Mouse (Mus musculus): ENCODE results near the gene Spem2. TPM values are rescaled to one million over a fixed set of nuclear protein-coding genes. Genes with fewer than 3 reads are reported as not detected.

The Spem2 gene
- total RNA-seq, 2 experiments from 2014 or later: not detected

- no peak for DNase-seq (ENCODE audit: low spot score in 2 of 2)
- intact Hi-C loops (cut with DNase I): loop anchor here (2.0 to 5.0 kb wide), 3 partner anchors 33 to 74 kb away; partner anchors contain the start of genes Nlgn2, Tmem95 and Zbtb4
Measured at GRCm38 (mm10) chr11:69803328-69803727, 14.9 kb downstream of the Spem2 start.

- peak; percentile 43 to 82 for DNase-seq (ENCODE audit: low spot score in 2 of 2)
- intact Hi-C loops (cut with DNase I): loop anchor here (2.0 to 5.0 kb wide), 3 partner anchors 34 to 75 kb away; partner anchors contain the start of genes Nlgn2, Tmem95 and Zbtb4
Measured at GRCm38 (mm10) chr11:69802648-69803105, 15.6 kb downstream of the Spem2 start.

- no peak for DNase-seq (ENCODE audit: low spot score in 2 of 2)
- intact Hi-C loops (cut with DNase I): loop anchor here (5.0 kb wide), 1 partner anchor 76 kb away; the partner anchor contains the start of gene Tmem95
Measured at GRCm38 (mm10) chr11:69801379-69801977, 16.8 kb downstream of the Spem2 start, which contains the start of gene Fgf11. TSS of gene Fgf11 (minus strand) at chr11:69801857.

GRCm38 (mm10) chr11:69800392-69801197 lies 17.7 kb downstream of the Spem2 start:
- peak; percentile 65 to 74 for DNase-seq (ENCODE audit: low spot score in 2 of 2)
- intact Hi-C loops (cut with DNase I): loop anchor here (5.0 kb wide), 1 partner anchor 77 kb away; the partner anchor contains the start of gene Tmem95

GRCm38 (mm10) chr11:69800138-69800391 lies 18.2 kb downstream of the Spem2 start:
- DNase-seq (ENCODE audit: low spot score in 2 of 2): peak; percentile 59 to 72
- intact Hi-C loops (cut with DNase I): loop anchor here (5.0 kb wide), 1 partner anchor 77 kb away; the partner anchor contains the start of gene Tmem95

GRCm38 (mm10) chr11:69799394-69800137 lies 18.7 kb downstream of the Spem2 start:
- no peak for DNase-seq (ENCODE audit: low spot score in 2 of 2)
- intact Hi-C loops (cut with DNase I): loop anchor here (5.0 kb wide), 1 partner anchor 78 kb away; the partner anchor contains the start of gene Tmem95

- no peak for DNase-seq (ENCODE audit: low spot score in 2 of 2)
- intact Hi-C loops (cut with DNase I): no loop called here
Measured at GRCm38 (mm10) chr11:69797924-69798323, 20.3 kb downstream of the Spem2 start.

GRCm38 (mm10) chr11:69795983-69796435 lies 22.3 kb downstream of the Spem2 start:
- DNase-seq (ENCODE audit: low spot score in 2 of 2): no peak
- intact Hi-C loops (cut with DNase I): no loop called here

- DNase-seq (ENCODE audit: low spot score in 2 of 2): peak; percentile 91 to 96
- intact Hi-C loops (cut with DNase I): no loop called here
Measured at GRCm38 (mm10) chr11:69795168-69795982, 22.9 kb downstream of the Spem2 start, which contains the start of gene Chrnb1. TSS of gene Chrnb1 (minus strand) at chr11:69795943.

- intact Hi-C loops (cut with DNase I): no loop called here
- no peak for DNase-seq (ENCODE audit: low spot score in 2 of 2)
Measured at GRCm38 (mm10) chr11:69793429-69793828, 24.8 kb downstream of the Spem2 start.

- intact Hi-C loops (cut with DNase I): no loop called here
- DNase-seq (ENCODE audit: low spot score in 2 of 2): no peak
Measured at GRCm38 (mm10) chr11:69791420-69791819, 26.8 kb downstream of the Spem2 start.

- intact Hi-C loops (cut with DNase I): no loop called here
- DNase-seq (ENCODE audit: low spot score in 2 of 2): no peak
Measured at GRCm38 (mm10) chr11:69789431-69789830, 28.8 kb downstream of the Spem2 start.

- no peak for DNase-seq (ENCODE audit: low spot score in 2 of 2)
Measured at GRCm38 (mm10) chr11:69787306-69787705, 31.0 kb downstream of the Spem2 start.

GRCm38 (mm10) chr11:69784793-69785272 lies 33.4 kb downstream of the Spem2 start:
- no peak for DNase-seq (ENCODE audit: low spot score in 2 of 2)
- intact Hi-C loops (cut with DNase I): no loop called here

More at GRCm38 (mm10) chr11:69787306-69787705, 31.0 kb downstream of the Spem2 start:
- intact Hi-C loops (cut with DNase I): no loop called here

- intact Hi-C loops (cut with DNase I): no loop called here
- no peak for DNase-seq (ENCODE audit: low spot score in 2 of 2)
Measured at GRCm38 (mm10) chr11:69781828-69782227, 36.4 kb downstream of the Spem2 start.

GRCm38 (mm10) chr11:69778985-69779384 lies 39.3 kb downstream of the Spem2 start:
- DNase-seq (ENCODE audit: low spot score in 2 of 2): no peak
- intact Hi-C loops (cut with DNase I): no loop called here

- intact Hi-C loops (cut with DNase I): no loop called here
- no peak for DNase-seq (ENCODE audit: low spot score in 2 of 2)
Measured at GRCm38 (mm10) chr11:69778258-69778982, 39.8 kb downstream of the Spem2 start.

Measured in left cerebral cortex, postnatal 14 days (tissue).